Mouse (Mus musculus) brain, embryonic 14.5 days (tissue): ENCODE data around the gene C1qtnf3.

Experiments used
- CTCF ChIP-seq: fragments of 200-500 bp; IDR thresholded peaks from 2 replicates; pipeline ENCODE4 v1.5.1; 2012; ENCODE audit warnings: inconsistent platforms, mild to moderate bottlenecking, moderate library complexity, borderline replicate concordance; ENCODE audit not compliant: insufficient read depth, insufficient read length; ENCODE audit errors: extremely low read depth
- POLR2A ChIP-seq: fragments of 200-500 bp; IDR thresholded peaks from 2 replicates; pipeline ENCODE4 v1.6.1; 2012; ENCODE audit warnings: mild to moderate bottlenecking, inconsistent platforms, borderline replicate concordance; ENCODE audit not compliant: poor library complexity, insufficient read depth, insufficient read length, severe bottlenecking; ENCODE audit errors: extremely low read depth

DNA sequence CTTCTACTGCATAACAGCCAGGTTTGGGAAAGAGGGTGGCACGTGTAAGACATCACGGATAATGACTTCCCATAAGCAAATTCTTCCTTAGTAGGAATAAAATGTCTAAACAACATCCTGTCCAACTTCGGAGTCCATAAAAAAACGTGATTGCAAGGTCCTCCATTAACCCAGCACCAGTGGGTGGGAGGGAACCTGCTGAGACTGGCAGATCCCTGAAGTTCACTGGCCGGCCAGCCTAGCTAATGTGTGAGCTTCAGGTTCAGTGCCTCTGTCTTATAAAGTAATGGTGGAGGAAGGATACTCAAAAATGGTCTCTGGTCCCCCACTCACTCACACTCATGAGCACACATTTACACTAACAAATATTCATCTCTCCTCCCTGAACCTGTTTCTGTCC is 3.0 kb downstream of the C1qtnf3 start:
- TF ChIP-seq CTCF (no peak), POLR2A (no peak)
